Mouse (Mus musculus): ENCODE results near the gene Smco3. TPM values are rescaled to one million over a fixed set of nuclear protein-coding genes. Genes with fewer than 3 reads are reported as not detected.

Gene Smco3
- total and polyA plus RNA-seq, 3 experiments = not detected

DNA sequence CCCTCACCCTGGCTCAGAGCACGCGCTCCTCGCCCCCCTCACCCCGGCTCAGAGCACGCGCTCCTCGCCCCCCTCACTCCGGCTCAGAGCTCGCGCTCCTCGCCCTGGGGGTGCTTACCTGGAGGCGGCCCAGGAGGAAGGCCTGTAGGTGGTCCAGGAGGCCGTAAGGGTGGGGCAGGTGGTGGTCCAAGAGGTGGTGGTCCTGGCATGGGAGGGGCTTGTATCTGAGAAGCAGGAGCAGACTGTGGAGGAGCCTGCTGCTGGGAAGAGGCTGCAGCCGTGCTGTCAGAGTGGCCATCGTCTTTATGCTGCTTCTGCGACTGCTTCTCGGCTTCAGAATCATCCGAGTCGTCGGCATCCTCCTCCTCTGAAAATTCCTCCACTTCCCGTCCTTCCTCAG, 18.4 kb downstream of the Smco3 start:
- Histone ChIP-seq H3K27me3 (ENCODE audit: control insufficient read depth in 1 of 2, insufficient read depth in 2 of 2, low read length in 2 of 2) (no peaks in the 10 kb centered on the region), H3K9ac (ENCODE audit: control insufficient read depth, low read depth, low read length, poor library complexity, severe bottlenecking) (no peak overlapping the region), H3K4me1 (ENCODE audit: control insufficient read depth in 1 of 2, insufficient read depth in 2 of 2, low read length in 2 of 2) (no peaks in the 10 kb centered on the region), H3K9me3 (replicated peaks; ENCODE audit: insufficient read depth, low read length) (no peaks in the 10 kb centered on the region), H3K36me3 (ENCODE audit: control insufficient read depth in 1 of 2, insufficient read depth in 2 of 2, low read length in 2 of 2) (peaks cover 0 to 31% of the 10 kb centered on the region in 2 experiments; a peak in 2 of 4 replicates), H3K79me2 (ENCODE audit: control insufficient read depth, insufficient read depth, low read length, poor library complexity) (peaks cover 2% of the 10 kb centered on the region; the same call in 1 of the 2 replicates), H3K27ac (ENCODE audit: control insufficient read depth, low read depth, low read length) (no peak overlapping the region), H3K4me3 (ENCODE audit: control insufficient read depth in 1 of 2, insufficient read depth in 1 of 2, low read depth in 2 of 2, low read length in 2 of 2) (no peak overlapping the region)
- TF ChIP-seq RCOR1 (IDR thresholded peaks at IDR 0.05; ENCODE audit: low read depth, low read length) = no peak
- TF ChIP-seq CHD2 (IDR thresholded peaks at IDR 0.05; ENCODE audit: low read length) = no peak
- no peak for TF ChIP-seq JUND (IDR thresholded peaks at IDR 0.05; ENCODE audit: low read depth, low read length)
- TF ChIP-seq USF1 (IDR thresholded peaks at IDR 0.05; ENCODE audit: low read depth, low read length) = no peak
- TF ChIP-seq MAFK (IDR thresholded peaks at IDR 0.05; ENCODE audit: borderline replicate concordance, low read depth, low read length) = no peak
- no peak for TF ChIP-seq USF2 (IDR thresholded peaks at IDR 0.05; ENCODE audit: borderline replicate concordance in 1 of 2, insufficient read depth in 1 of 2, low read depth in 1 of 2, low read length in 2 of 2)
- TF ChIP-seq SMC3 (IDR thresholded peaks at IDR 0.05; ENCODE audit: low read depth, low read length) = no peak
- no peak for TF ChIP-seq MXI1 (IDR thresholded peaks at IDR 0.05; ENCODE audit: low read depth, low read length)
- TF ChIP-seq TBP (IDR thresholded peaks at IDR 0.05; ENCODE audit: low read depth, low read length) = no peak
- no peak for TF ChIP-seq POLR2A (IDR thresholded peaks at IDR 0.05; ENCODE audit: control insufficient read depth in 1 of 2, insufficient read depth in 1 of 2, low read depth in 1 of 2, low read length in 2 of 2, poor library complexity in 1 of 2)
- no peak for TF ChIP-seq GABPA (IDR thresholded peaks at IDR 0.05; ENCODE audit: low read depth, low read length)
- no peak for DNase-seq (ENCODE audit: low read depth, low spot score)

DNA sequence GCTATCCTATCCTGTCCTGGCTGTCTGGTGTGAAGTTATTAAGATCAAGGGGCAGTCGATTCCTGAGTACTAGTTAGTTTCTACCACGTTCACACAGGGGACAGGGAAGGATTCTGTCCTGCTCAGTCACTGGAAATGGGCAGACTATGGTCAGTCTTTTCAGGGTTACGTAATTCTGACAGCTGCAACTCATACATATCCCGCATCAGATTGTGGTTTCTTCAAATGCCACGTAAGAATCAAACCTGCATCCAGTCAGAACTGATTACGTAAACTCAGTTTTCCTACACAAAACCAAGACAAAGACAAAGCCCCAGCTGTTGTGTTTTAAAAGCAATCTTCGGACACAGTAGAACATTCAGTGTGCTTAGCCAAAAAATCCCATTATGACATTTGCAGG, 19.9 kb downstream of the Smco3 start:
- H3K36me3 ChIP-seq (ENCODE audit: control insufficient read depth in 1 of 2, insufficient read depth in 2 of 2, low read length in 2 of 2) = peaks cover under 1 to 21% of the 10 kb centered on the region in 2 experiments
- H3K4me1 ChIP-seq (ENCODE audit: control insufficient read depth in 1 of 2, insufficient read depth in 2 of 2, low read length in 2 of 2) = peaks cover 0 to 3% of the 10 kb centered on the region in 2 experiments; a peak in 2 of 4 replicates
- H3K9me3 ChIP-seq (replicated peaks; ENCODE audit: insufficient read depth, low read length) = no peaks in the 10 kb centered on the region
- peaks cover 3% of the 10 kb centered on the region for H3K79me2 ChIP-seq (ENCODE audit: control insufficient read depth, insufficient read depth, low read length, poor library complexity)
- H3K4me3 ChIP-seq (ENCODE audit: control insufficient read depth in 1 of 2, insufficient read depth in 1 of 2, low read depth in 2 of 2, low read length in 2 of 2) = no peak overlapping the region
- DNase-seq (ENCODE audit: low read depth, low spot score) = no peak
- H3K9ac ChIP-seq (ENCODE audit: control insufficient read depth, low read depth, low read length, poor library complexity, severe bottlenecking) = no peak overlapping the region
- no peak for TF ChIP-seq POLR2A (IDR thresholded peaks at IDR 0.05; ENCODE audit: control insufficient read depth in 1 of 2, insufficient read depth in 1 of 2, low read depth in 1 of 2, low read length in 2 of 2, poor library complexity in 1 of 2)
- H3K27me3 ChIP-seq (ENCODE audit: control insufficient read depth in 1 of 2, insufficient read depth in 2 of 2, low read length in 2 of 2) = no peaks in the 10 kb centered on the region
- H3K27ac ChIP-seq (ENCODE audit: control insufficient read depth, low read depth, low read length) = no peak overlapping the region

DNA sequence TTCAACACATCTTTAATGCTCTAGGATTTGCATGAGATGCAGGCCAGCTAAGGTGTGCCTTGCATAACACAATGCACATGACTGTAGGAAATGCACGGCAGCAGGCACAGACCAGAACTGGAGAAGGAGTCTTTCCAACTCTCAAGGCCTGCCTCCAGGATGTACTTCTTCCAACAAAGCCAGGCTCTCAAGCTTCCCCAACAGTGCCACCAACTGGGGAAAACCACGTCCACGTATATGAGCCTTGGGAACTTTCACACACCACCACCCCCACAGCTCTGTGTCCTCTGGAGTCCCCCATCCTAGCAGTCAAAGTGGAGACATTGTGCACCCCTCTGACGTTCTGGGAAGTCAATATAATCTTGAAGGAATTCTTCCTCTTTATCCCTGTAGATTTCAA, 22.1 kb downstream of the Smco3 start:
- Histone ChIP-seq H3K27me3 (ENCODE audit: control insufficient read depth in 1 of 2, insufficient read depth in 2 of 2, low read length in 2 of 2) (no peaks in the 10 kb centered on the region), H3K4me1 (ENCODE audit: control insufficient read depth in 1 of 2, insufficient read depth in 2 of 2, low read length in 2 of 2) (peaks cover 0 to 12% of the 10 kb centered on the region in 2 experiments; a peak in 3 of 4 replicates), H3K27ac (ENCODE audit: control insufficient read depth, low read depth, low read length) (no peak overlapping the region), H3K9ac (ENCODE audit: control insufficient read depth, low read depth, low read length, poor library complexity, severe bottlenecking) (no peak overlapping the region), H3K36me3 (ENCODE audit: control insufficient read depth in 1 of 2, insufficient read depth in 2 of 2, low read length in 2 of 2) (peaks cover 10 to 15% of the 10 kb centered on the region in 2 experiments), H3K9me3 (replicated peaks; ENCODE audit: insufficient read depth, low read length) (no peaks in the 10 kb centered on the region), H3K79me2 (ENCODE audit: control insufficient read depth, insufficient read depth, low read length, poor library complexity) (peaks cover 25% of the 10 kb centered on the region), H3K4me3 (ENCODE audit: control insufficient read depth in 1 of 2, insufficient read depth in 1 of 2, low read depth in 2 of 2, low read length in 2 of 2) (no peak overlapping the region)
- no peak for TF ChIP-seq E2F4 (IDR thresholded peaks at IDR 0.05; ENCODE audit: borderline replicate concordance, low read depth, low read length)
- TF ChIP-seq CTCF (IDR thresholded peaks at IDR 0.05 in 2 of 3, conservative IDR thresholded peaks at IDR 0.05 in 1 of 3; ENCODE audit: control insufficient read depth in 1 of 3, insufficient read depth in 1 of 3, low read depth in 2 of 3, low read length in 3 of 3, poor library complexity in 1 of 3, severe bottlenecking in 1 of 3) = peak in 1 of 3 experiments; percentile 26; a peak in 1 of 6 replicates
- no peak for TF ChIP-seq CHD2 (IDR thresholded peaks at IDR 0.05; ENCODE audit: low read length)
- peak; percentile 37 for DNase-seq (ENCODE audit: low read depth, low spot score)

Data from MEL (cell line).